Mouse (Mus musculus) myocyte (in vitro differentiated cells): ENCODE measurements around the gene Sipa1l1. TPM values are rescaled to one million over a fixed set of nuclear protein-coding genes. Genes with fewer than 3 reads are reported as not detected.

Source experiments
- H3K27me3 ChIP-seq: one replicate; pipeline ENCODE4 v1.6.1; 2011; ENCODE audit not compliant: control insufficient read depth, insufficient read depth, insufficient read length
- H3K36me3 ChIP-seq: one replicate; pipeline ENCODE4 v1.6.1; 2011; ENCODE audit not compliant: control insufficient read depth, insufficient read depth
- H3K4me2 ChIP-seq: one replicate; pipeline ENCODE4 v1.6.1; 2011; ENCODE audit warnings: low read depth, control low read depth
- H3K4me3 ChIP-seq: one replicate; pipeline ENCODE4 v1.5.1; 2011; ENCODE audit warnings: mild to moderate bottlenecking, control low read depth, moderate library complexity
- H3K79me2 ChIP-seq: one replicate; pipeline ENCODE4 v1.6.1; 2011; ENCODE audit not compliant: control insufficient read depth, insufficient read depth
- H3ac ChIP-seq: one replicate; pipeline ENCODE4 v1.6.1; 2011; ENCODE audit not compliant: control insufficient read depth, insufficient read length
- CEBPB ChIP-seq: IDR thresholded peaks from 2 replicates; pipeline ENCODE4 v1.6.1; 2011; ENCODE audit warnings: mild to moderate bottlenecking, moderate library complexity; ENCODE audit not compliant: poor library complexity, insufficient read depth, severe bottlenecking
- E2F4 ChIP-seq: IDR thresholded peaks from one replicate; pipeline ENCODE4 v1.6.1; 2011; ENCODE audit warnings: mild to moderate bottlenecking, control low read depth, moderate library complexity; ENCODE audit not compliant: insufficient read depth
- MAX ChIP-seq: IDR thresholded peaks from one replicate; pipeline ENCODE4 v1.6.1; 2011; ENCODE audit warnings: low read depth, mild to moderate bottlenecking, control low read depth
- MYOD1 ChIP-seq, 3 experiments: IDR thresholded peaks; one replicate each; pipeline ENCODE4 v1.6.1; 2011; ENCODE audit warnings: control low read depth in 2 of 3, low read depth in 2 of 3, mild to moderate bottlenecking in 2 of 3, moderate library complexity in 1 of 3; ENCODE audit not compliant: insufficient read length in 2 of 3, control insufficient read depth in 1 of 3
- MYOG ChIP-seq, 3 experiments: IDR thresholded peaks; one replicate each; pipeline ENCODE4 v1.6.1; 2011; ENCODE audit warnings: control low read depth in 2 of 3, low read depth in 2 of 3, mild to moderate bottlenecking in 2 of 3; ENCODE audit not compliant: insufficient read length in 2 of 3, control insufficient read depth in 1 of 3, insufficient read depth in 1 of 3
- POLR2A ChIP-seq: IDR thresholded peaks from one replicate; pipeline ENCODE4 v1.6.1; 2011; ENCODE audit warnings: low read depth, mild to moderate bottlenecking, control low read depth, moderate library complexity; ENCODE audit not compliant: insufficient read length
- POLR2AphosphoS2 ChIP-seq: IDR thresholded peaks from one replicate; pipeline ENCODE4 v1.6.1; 2011; ENCODE audit warnings: low read depth, control low read depth; ENCODE audit not compliant: insufficient read length
- REST ChIP-seq: IDR thresholded peaks from one replicate; pipeline ENCODE4 v1.6.1; 2011; ENCODE audit warnings: mild to moderate bottlenecking, control low read depth, moderate library complexity; ENCODE audit not compliant: insufficient read depth, insufficient read length
- SRF ChIP-seq: IDR thresholded peaks from one replicate; pipeline ENCODE4 v1.6.1; 2011; ENCODE audit warnings: low read depth; ENCODE audit not compliant: control insufficient read depth, insufficient read length
- TCF12 ChIP-seq: IDR thresholded peaks from one replicate; pipeline ENCODE4 v1.6.1; 2011; ENCODE audit warnings: mild to moderate bottlenecking, control low read depth; ENCODE audit not compliant: poor library complexity, insufficient read depth, severe bottlenecking
- TCF3 ChIP-seq: IDR thresholded peaks from one replicate; pipeline ENCODE4 v1.6.1; 2011; ENCODE audit warnings: low read depth, control low read depth; ENCODE audit not compliant: insufficient read length
- USF1 ChIP-seq: IDR thresholded peaks from one replicate; pipeline ENCODE4 v1.6.1; 2011; ENCODE audit warnings: low read depth, mild to moderate bottlenecking, control low read depth, moderate library complexity
- polyA plus RNA-seq: library from polyadenylated mRNA; unstranded; fragments of >200 nt; fragmentation: generic; extraction: Trizol; gene quantifications from one replicate; pipeline ENCODE4 v1.2.1, GENCODE M21; 2012; ENCODE audit warnings: missing spikeins

The Sipa1l1 gene
- polyA plus RNA-seq, 1 experiment = 22.5 TPM

DNA sequence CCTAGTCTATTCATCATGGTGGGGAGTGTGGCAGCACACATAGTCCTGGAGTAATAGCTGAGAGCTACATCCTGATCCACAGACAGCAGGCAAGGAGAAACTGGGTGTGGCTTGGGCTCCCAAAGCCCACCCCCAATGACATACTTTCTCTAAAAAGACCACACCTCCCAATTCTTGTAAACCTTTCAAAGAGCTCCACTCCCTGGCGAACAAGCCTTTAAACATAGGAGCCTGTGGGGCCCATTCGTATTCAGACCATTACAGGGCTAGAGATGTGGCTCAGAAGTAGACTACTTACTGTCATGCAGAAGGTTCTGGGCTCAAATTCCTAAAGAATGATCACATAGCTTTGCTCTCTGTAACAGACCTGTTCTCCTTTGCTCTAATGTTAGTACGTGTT, 156.4 kb downstream of the Sipa1l1 start:
- H3K4me3 ChIP-seq = no peak overlapping the region
- no peak overlapping the region for H3ac ChIP-seq
- no peaks in the 10 kb centered on the region for H3K27me3 ChIP-seq
- H3K79me2 ChIP-seq = peaks cover 7% of the 10 kb centered on the region
- no peaks in the 10 kb centered on the region for H3K36me3 ChIP-seq
- no peak overlapping the region for H3K4me2 ChIP-seq
- TF ChIP-seq CEBPB (no peak), USF1 (no peak), E2F4 (no peak), MYOG (IDR thresholded peaks at IDR 0.05; ENCODE audit: control insufficient read depth in 1 of 3, insufficient read depth in 1 of 3, insufficient read length in 2 of 3, low read depth in 2 of 3) (no peak)

DNA sequence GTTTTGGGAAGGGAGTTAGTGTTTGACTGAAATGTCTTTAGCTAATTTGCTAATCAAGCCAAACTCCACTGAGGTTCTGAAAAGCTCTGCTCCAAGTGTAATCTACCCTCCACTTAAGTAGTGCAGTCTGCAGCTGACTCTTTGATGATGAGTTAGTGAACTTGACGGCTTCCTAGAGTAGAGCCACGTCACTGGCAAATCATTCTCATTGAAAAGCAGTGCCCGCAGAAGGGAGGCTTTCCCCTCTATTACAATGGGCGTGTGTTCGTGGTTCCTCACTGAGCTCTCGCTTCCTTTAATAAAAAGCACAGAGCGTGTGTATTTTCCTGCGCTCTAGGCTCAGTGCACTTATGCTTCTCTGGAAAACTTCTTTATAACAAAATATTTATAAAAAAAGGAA, 157.3 kb downstream of the Sipa1l1 start:
- no peak overlapping the region for H3K4me2 ChIP-seq
- H3K36me3 ChIP-seq = no peaks in the 10 kb centered on the region
- no peak for TF ChIP-seq USF1
- H3K4me3 ChIP-seq = no peak overlapping the region
- no peak overlapping the region for H3ac ChIP-seq
- H3K79me2 ChIP-seq = peaks cover 4% of the 10 kb centered on the region
- H3K27me3 ChIP-seq = no peaks in the 10 kb centered on the region

DNA sequence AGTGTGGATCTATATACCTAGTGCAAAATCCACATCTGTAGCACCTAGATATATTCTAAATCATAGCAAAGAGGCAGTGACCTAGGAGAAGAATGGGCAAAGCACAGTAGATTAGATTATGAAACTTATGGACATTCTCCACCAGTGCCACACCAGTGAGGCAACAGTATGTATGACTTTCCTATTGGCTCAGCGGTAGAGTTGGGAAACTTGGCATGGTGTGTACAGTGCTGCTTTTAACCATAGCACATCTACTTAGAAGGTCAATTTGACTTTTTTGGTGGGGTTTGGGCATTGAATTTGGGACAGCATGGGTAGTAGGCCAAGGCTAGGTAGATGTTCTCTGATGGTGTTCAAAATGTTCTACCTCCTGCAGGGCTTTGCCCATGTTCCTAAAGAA, 159.0 kb downstream of the Sipa1l1 start:
- H3K4me3 ChIP-seq = no peak overlapping the region
- no peak overlapping the region for H3K4me2 ChIP-seq
- H3K79me2 ChIP-seq = peaks cover 3% of the 10 kb centered on the region
- H3K27me3 ChIP-seq = no peaks in the 10 kb centered on the region
- TF ChIP-seq MAX = no peak
- TF ChIP-seq USF1 = no peak
- no peak for TF ChIP-seq CEBPB
- no peak for TF ChIP-seq TCF12
- TF ChIP-seq TCF3 = no peak
- TF ChIP-seq E2F4 = no peak
- H3K36me3 ChIP-seq = no peaks in the 10 kb centered on the region
- no peak overlapping the region for H3ac ChIP-seq

DNA sequence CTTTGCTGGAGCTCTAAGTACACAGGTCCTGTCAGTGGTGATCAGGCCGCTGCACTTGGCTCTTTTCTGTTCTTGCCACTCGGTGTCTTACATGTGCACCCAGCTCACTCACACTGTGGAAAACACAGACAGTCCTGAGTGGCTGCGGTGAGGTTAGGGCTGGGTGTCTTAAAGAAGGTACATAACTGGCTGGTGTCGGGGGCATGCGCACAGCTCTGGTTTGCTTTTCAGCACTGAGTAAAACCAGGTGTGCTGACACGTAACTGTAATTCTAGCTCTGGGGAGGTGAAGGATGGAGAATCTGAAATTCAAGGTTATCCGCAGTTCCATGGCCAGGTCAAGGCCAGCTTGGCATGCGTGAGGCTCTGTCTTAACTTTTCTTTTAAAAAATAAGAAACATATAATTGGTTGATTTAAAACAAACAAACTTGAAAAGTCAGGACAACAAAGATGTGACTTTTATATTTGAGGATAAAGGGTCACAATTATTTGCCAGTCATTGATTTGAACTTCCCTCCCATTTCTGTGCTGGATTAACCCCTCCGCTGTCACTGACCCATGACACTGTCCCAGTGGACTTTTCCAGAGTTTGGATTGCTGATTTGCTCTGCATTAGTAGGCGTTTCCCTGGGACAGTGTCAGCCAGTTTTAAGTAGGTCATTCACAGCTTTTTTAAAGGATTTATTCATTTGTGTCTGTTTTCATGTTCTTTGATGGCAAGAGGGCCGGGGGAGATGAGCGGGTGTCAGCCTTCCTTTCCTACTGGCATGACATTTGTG, 163.9 kb downstream of the Sipa1l1 start:
- TF ChIP-seq MYOG (IDR thresholded peaks at IDR 0.05; ENCODE audit: control insufficient read depth in 1 of 3, insufficient read depth in 1 of 3, insufficient read length in 2 of 3, low read depth in 2 of 3) (no peak), SRF (no peak), TCF3 (no peak), MAX (no peak), TCF12 (no peak), MYOD1 (IDR thresholded peaks at IDR 0.05; ENCODE audit: control insufficient read depth in 1 of 3, insufficient read length in 2 of 3, low read depth in 2 of 3) (no peak), POLR2AphosphoS2 (no peak), CEBPB (no peak), USF1 (no peak), E2F4 (no peak), REST (no peak), POLR2A (no peak)
- Histone ChIP-seq H3K27me3 (no peaks in the 10 kb centered on the region), H3K4me3 (no peak overlapping the region), H3K79me2 (no peaks in the 10 kb centered on the region), H3ac (no peak overlapping the region), H3K4me2 (no peak overlapping the region), H3K36me3 (no peaks in the 10 kb centered on the region)

DNA sequence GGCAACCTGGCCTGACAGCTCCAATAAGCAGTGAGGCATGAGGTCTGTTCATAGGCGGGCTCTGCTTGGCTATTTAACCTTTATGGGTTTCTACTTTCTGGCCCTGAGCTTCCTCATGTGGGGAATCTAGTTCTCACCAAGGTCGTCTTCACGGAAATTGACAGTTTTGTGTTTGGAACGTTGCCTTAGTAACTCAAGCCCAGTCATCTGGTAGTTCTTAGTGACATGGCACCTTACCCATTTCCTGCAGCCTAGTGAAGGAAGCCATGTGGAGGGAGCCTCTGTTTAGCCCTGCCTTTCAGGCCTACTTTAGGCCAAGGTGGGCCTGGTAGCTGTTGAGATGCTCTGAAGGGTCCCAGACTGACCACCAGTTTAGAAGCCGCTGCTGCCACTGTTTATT, 164.9 kb downstream of the Sipa1l1 start:
- Histone ChIP-seq H3ac (no peak overlapping the region), H3K79me2 (no peaks in the 10 kb centered on the region), H3K4me3 (no peak overlapping the region), H3K36me3 (no peaks in the 10 kb centered on the region), H3K27me3 (no peaks in the 10 kb centered on the region), H3K4me2 (no peak overlapping the region)
- TF ChIP-seq E2F4 (no peak), SRF (no peak), MYOD1 (IDR thresholded peaks at IDR 0.05; ENCODE audit: control insufficient read depth in 1 of 3, insufficient read length in 2 of 3, low read depth in 2 of 3) (no peak), MAX (no peak), TCF12 (no peak), TCF3 (no peak), REST (no peak), CEBPB (no peak), MYOG (IDR thresholded peaks at IDR 0.05; ENCODE audit: control insufficient read depth in 1 of 3, insufficient read depth in 1 of 3, insufficient read length in 2 of 3, low read depth in 2 of 3) (no peak)
